Mouse (Mus musculus): ENCODE results near the gene Ugt1a6a.

The Ugt1a6a gene

DNA sequence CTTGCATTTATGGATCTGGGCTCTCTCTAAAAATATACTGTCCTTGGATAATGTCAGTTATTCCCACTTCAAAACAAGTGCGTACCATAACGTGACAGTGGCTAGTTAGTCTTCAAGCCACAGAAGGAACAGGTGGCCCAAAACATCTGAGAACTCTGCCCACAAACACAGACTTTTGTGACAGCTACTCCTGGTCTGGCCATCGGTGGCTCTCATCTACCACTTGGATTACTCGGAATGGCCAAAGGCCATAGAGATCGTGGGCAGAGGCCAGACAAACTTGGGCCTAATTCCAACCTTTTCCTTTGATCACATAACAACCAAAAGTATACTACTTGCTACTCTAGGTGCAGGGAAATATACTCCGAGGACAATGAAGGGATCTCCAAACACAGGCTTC lies 133.5 kb downstream of the Ugt1a6a start:
- DNase-seq (ENCODE audit: low spot score) = no peak

Measured in retina, embryonic 14.5 days (tissue).